Mouse (Mus musculus) bone marrow, adult 2 months (tissue): Measurements from ENCODE around the gene Rassf10.

Source experiments
- CTCF ChIP-seq: fragments of 200-500 bp; IDR thresholded peaks from 2 replicates; pipeline ENCODE4 v1.5.1; 2011; ENCODE audit warnings: low read length, control low read depth; ENCODE audit not compliant: control insufficient read depth, insufficient read depth
- POLR2A ChIP-seq: fragments of 200-500 bp; IDR thresholded peaks from 2 replicates; pipeline ENCODE4 v1.6.1; 2011; ENCODE audit warnings: low read depth, mild to moderate bottlenecking, control low read depth, low read length, borderline replicate concordance; ENCODE audit not compliant: control insufficient read depth

DNA sequence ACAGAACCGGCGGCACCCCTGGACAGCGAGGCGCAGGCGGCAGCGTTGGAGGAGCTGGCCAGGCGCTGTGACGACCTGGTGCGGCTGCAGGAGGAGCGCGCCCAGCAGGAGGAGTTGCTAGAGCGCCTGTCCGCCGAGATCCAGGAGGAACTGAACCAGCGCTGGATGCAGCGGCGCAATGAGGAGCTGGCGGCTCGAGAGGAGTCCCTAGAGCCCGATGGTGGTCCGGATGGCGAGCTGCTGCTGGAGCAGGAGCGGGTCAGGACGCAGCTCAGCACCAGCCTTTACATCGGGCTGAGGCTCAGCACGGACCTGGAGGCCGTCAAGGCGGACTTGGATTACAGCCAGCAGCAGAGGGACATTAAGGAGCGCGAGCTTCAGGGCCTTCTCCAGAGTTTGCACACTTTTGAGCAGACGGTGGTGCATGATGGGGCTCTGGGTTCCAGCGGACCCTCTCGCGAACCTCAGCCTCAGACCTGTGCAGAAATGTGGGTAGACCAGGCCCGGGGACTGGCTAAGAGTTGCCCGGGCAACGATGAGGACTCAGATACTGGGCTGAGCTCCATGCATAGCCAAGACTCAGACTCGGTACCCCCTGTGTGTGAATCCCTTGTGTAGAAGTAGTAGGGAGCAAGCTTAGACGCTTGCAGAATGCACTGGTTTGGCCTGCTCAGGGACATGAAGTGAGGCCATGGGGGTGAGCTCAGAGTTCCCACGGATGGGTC, 1.5 kb downstream of the Rassf10 start:
- TF ChIP-seq POLR2A (no peak), CTCF (no peak)
